Mouse (Mus musculus) heart, embryonic 14.5 days (tissue): ENCODE measurements at regions not wholly inside any gene's neighbourhood (a gene's known extent, or its start where the extent isn't known, plus 50 kb on each side); places are given as distances from the start of the nearest gene placed in this dataset.

Experiments used
- ATAC-seq: fragments of 200-750 bp; cut with Nextera tagmentation; 2 replicates; pipeline ENCODE4 v1.8.0; 2017; ENCODE audit warnings: low read depth, moderate TSS enrichment; ENCODE audit not compliant: insufficient number of reproducible peaks, insufficient read depth, low FRiP score
- H3K27ac ChIP-seq, 2 experiments: fragments of 200-500 bp in 1 of 2; fragments of 300-500 bp in 1 of 2; sonication (generic) in 1 of 2; replicated peaks in 1 of 2; 2 replicates each; pipeline ENCODE4 v1.5.1; 2012 to 2014; ENCODE audit warnings: low read depth in 2 of 2, low read length in 2 of 2, control low read depth in 1 of 2, mild to moderate bottlenecking in 1 of 2, mixed read lengths in 1 of 2; ENCODE audit not compliant: control insufficient read depth in 1 of 2, insufficient read depth in 1 of 2
- H3K27me3 ChIP-seq: fragments of 300-500 bp; sonication (generic); 2 replicates; pipeline ENCODE4 v1.6.1; 2014; ENCODE audit warnings: mild to moderate bottlenecking, low read length, control low read depth; ENCODE audit not compliant: control insufficient read depth, insufficient read depth
- H3K36me3 ChIP-seq: fragments of 300-500 bp; sonication (generic); 2 replicates; pipeline ENCODE4 v1.6.1; 2014; ENCODE audit warnings: mild to moderate bottlenecking, control low read depth, low read length, mixed read lengths; ENCODE audit not compliant: control insufficient read depth, insufficient read depth
- H3K4me1 ChIP-seq, 2 experiments: fragments of 200-500 bp in 1 of 2; fragments of 300-500 bp in 1 of 2; sonication (generic) in 1 of 2; 2 replicates each; pipeline ENCODE4 v1.6.1; 2012 to 2014; ENCODE audit warnings: low read length in 2 of 2, control low read depth in 1 of 2, mixed read lengths in 1 of 2; ENCODE audit not compliant: control insufficient read depth in 2 of 2, insufficient read depth in 2 of 2
- H3K4me2 ChIP-seq: fragments of 300-500 bp; sonication (generic); 2 replicates; pipeline ENCODE4 v1.6.1; 2014; ENCODE audit warnings: mild to moderate bottlenecking, low read length
- H3K4me3 ChIP-seq, 2 experiments: fragments of 200-500 bp in 1 of 2; fragments of 300-500 bp in 1 of 2; sonication (generic) in 1 of 2; 2 replicates each; pipeline ENCODE4 v1.5.1; 2012 to 2014; ENCODE audit warnings: low read length in 2 of 2, mild to moderate bottlenecking in 2 of 2, control low read depth in 1 of 2, low read depth in 1 of 2, moderate library complexity in 1 of 2; ENCODE audit not compliant: control insufficient read depth in 1 of 2, insufficient read depth in 1 of 2
- H3K9ac ChIP-seq: fragments of 300-500 bp; sonication (generic); 2 replicates; pipeline ENCODE4 v1.6.1; 2014; ENCODE audit warnings: mild to moderate bottlenecking, low read length
- H3K9me3 ChIP-seq: fragments of 300-500 bp; sonication (generic); 2 replicates; pipeline ENCODE4 v1.6.1; 2016; ENCODE audit warnings: low read length, control low read depth; ENCODE audit not compliant: control insufficient read depth
- WGBS: fragments of 180-500 bp; shearing (Covaris S2); extraction: QIAGEN DNeasy Blood & Tissue Kit; methylation state at CpG from one replicate; pipeline ENCODE4 v1.1.7; 2014; 5-methylcytosine and 5-hydroxymethylcytosine counted together

- Histone ChIP-seq H3K27ac (no peak overlapping the region), H3K27me3 (no peaks in the 10 kb centered on the region), H3K4me1 (no peaks in the 10 kb centered on the region), H3K36me3 (no peaks in the 10 kb centered on the region), H3K4me2 (no peak overlapping the region), H3K4me3 (no peak overlapping the region), H3K9ac (no peak overlapping the region), H3K9me3 (peaks cover 4% of the 10 kb centered on the region; the same call in 1 of the 2 replicates)
- 54% methylated on average over 3 of the region's 3 CpGs for WGBS
- ATAC-seq: no peak
Measured at GRCm38 (mm10) chr10:8007990-8008368, 51.9 kb upstream of the Tab2 start.

GRCm38 (mm10) chr10:8007286-8007989, 51.4 kb upstream of the Tab2 start:
- Histone ChIP-seq H3K4me3 (no peak overlapping the region), H3K27ac (no peak overlapping the region), H3K9ac (no peak overlapping the region), H3K4me2 (no peak overlapping the region), H3K9me3 (peaks cover 4% of the 10 kb centered on the region; the same call in 1 of the 2 replicates), H3K27me3 (no peaks in the 10 kb centered on the region), H3K4me1 (no peaks in the 10 kb centered on the region), H3K36me3 (no peaks in the 10 kb centered on the region)
- ATAC-seq: no peak
- WGBS: 79% methylated on average over 5 of the region's 5 CpGs
